Mouse (Mus musculus) forebrain, embryonic 13.5 days (tissue): ENCODE results near the gene Traf2. TPM values are rescaled to one million over a fixed set of nuclear protein-coding genes. Genes with fewer than 3 reads are reported as not detected.

Experiments used
- ATAC-seq: fragments of 200-750 bp; cut with Nextera tagmentation; 2 replicates; pipeline ENCODE4 v1.8.0; 2017
- H3K27ac ChIP-seq: fragments of 300-500 bp; sonication (generic); 2 replicates; pipeline ENCODE4 v1.5.1; 2015; ENCODE audit warnings: inconsistent platforms, mild to moderate bottlenecking, moderate library complexity
- H3K27me3 ChIP-seq: fragments of 300-500 bp; sonication (generic); 2 replicates; pipeline ENCODE4 v1.6.1; 2015; ENCODE audit warnings: mild to moderate bottlenecking, inconsistent platforms
- H3K36me3 ChIP-seq: fragments of 300-500 bp; sonication (generic); 2 replicates; pipeline ENCODE4 v1.6.1; 2015; ENCODE audit warnings: mild to moderate bottlenecking, inconsistent platforms; ENCODE audit not compliant: poor library complexity, severe bottlenecking
- H3K4me1 ChIP-seq: fragments of 300-500 bp; sonication (generic); 2 replicates; pipeline ENCODE4 v1.6.1; 2015; ENCODE audit warnings: inconsistent platforms
- H3K4me2 ChIP-seq: fragments of 300-500 bp; sonication (generic); 2 replicates; pipeline ENCODE4 v1.6.1; 2015; ENCODE audit warnings: inconsistent platforms, mild to moderate bottlenecking, moderate library complexity
- H3K4me3 ChIP-seq: fragments of 300-500 bp; sonication (generic); 2 replicates; pipeline ENCODE4 v1.5.1; 2015; ENCODE audit warnings: mild to moderate bottlenecking, inconsistent platforms
- H3K9ac ChIP-seq: fragments of 300-500 bp; sonication (generic); 2 replicates; pipeline ENCODE4 v1.6.1; 2015; ENCODE audit warnings: mild to moderate bottlenecking, inconsistent platforms
- H3K9me3 ChIP-seq: fragments of 300-500 bp; sonication (generic); replicated peaks from 2 replicates; pipeline ENCODE4 v1.6.1; 2016; ENCODE audit warnings: inconsistent platforms
- WGBS: fragments of 180-500 bp; shearing (Covaris S2); methylation state at CpG from one replicate; pipeline ENCODE4 v1.1.7; 2015; 5-methylcytosine and 5-hydroxymethylcytosine counted together
- polyA plus RNA-seq: library from polyadenylated mRNA; unstranded; fragments of >200 nt; fragmentation: Nextera tagmentation; extraction: Ambion mirVana; gene quantifications from 2 replicates; pipeline ENCODE4 v1.2.1, GENCODE M21; 2015

Traf2 gene
- polyA plus RNA-seq, 1 experiment from 2014 or later: 30.9 TPM

DNA sequence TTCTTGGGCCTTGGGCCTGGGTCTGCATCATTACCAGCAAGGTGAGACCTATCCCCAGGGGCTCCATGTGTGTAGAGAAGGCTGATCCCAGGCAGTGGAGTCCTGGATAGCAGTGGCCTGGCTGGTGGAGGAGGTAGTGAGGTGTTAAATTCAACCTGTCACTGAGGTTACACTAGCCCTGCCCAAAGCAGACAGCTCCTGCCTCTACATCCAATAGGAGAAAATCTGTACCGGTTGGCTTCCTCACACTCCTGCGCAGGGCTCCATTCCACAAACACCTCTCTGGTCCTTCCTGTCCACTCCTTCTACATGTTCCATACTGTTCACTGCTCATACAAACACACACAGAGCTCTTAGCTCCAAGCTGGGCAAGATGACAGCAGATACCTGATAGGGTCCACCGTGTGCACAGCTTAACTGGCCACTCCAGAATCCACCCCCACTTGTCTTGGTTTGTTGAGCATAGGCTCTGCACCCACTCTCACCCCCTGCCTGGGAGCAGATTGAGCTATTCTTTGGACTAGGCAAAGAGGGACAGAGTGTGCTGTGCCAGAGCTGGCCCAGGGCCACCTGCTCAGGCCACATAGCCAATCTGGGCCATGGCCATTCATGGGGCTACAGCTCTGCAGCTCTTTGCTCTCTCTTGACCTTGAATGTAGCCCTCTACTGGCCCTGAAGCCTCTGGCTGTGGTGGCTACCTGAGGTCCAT is 68.6 kb downstream of the Traf2 start:
- no peak overlapping the region for H3K4me3 ChIP-seq
- no peak overlapping the region for H3K27ac ChIP-seq
- no peaks in the 10 kb centered on the region for H3K4me1 ChIP-seq
- 95% methylated on average over 3 of the region's 3 CpGs for WGBS
- ATAC-seq: no peak
- H3K4me2 ChIP-seq: no peak overlapping the region
- H3K9me3 ChIP-seq: no peaks in the 10 kb centered on the region
- 0 out of 2 replicates have a peak, but pooled peaks cover 5% of the 10 kb centered on the region for H3K27me3 ChIP-seq
- H3K9ac ChIP-seq: no peak overlapping the region
- H3K36me3 ChIP-seq: no peaks in the 10 kb centered on the region

DNA sequence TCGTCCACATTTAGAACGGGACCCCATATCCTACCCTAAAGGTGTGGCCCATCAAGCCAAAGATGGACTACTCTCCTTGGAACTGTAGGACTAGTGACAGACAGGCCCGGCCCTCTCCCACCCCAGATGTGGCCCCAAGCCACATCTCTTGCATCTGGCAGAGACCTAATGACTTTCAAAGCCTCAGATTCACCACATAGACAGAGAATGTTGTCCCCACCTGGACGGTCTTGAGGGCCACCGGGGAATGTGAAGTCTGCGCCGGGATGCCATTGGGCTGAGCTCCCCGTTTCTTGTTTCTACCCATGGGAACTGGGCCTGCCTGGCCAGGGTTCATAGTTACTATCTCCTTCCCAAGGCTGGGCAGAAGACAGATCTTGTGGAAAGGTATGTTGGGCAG is 69.2 kb downstream of the Traf2 start:
- H3K4me1 ChIP-seq: no peaks in the 10 kb centered on the region
- no peak overlapping the region for H3K9ac ChIP-seq
- H3K4me3 ChIP-seq: no peak overlapping the region
- H3K9me3 ChIP-seq: no peaks in the 10 kb centered on the region
- WGBS: 90% methylated on average over 8 of the region's 8 CpGs
- no peak overlapping the region for H3K27ac ChIP-seq
- no peaks in the 10 kb centered on the region for H3K36me3 ChIP-seq
- ATAC-seq: no peak
- H3K27me3 ChIP-seq: 0 out of 2 replicates have a peak, but pooled peaks cover 5% of the 10 kb centered on the region
- H3K4me2 ChIP-seq: no peak overlapping the region

DNA sequence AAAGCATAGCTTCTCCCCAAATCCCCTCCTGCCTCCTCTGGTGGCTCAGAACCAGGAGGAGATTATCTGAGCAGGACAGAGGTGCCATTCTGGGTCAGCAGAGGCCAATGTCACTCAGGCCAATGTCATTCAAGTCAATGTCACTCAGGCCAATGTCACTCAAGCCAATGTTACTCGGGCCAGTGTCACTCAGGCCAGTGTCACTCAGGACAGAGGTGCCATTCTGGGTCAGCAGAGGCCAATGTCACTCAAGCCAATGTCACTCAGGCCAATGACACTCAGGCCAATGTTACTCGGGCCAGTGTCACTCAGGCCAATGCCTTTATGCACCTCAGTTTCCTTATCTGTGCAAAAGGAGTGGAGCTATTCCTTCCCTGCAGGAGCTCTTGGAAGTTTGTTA is 74.2 kb downstream of the Traf2 start:
- H3K9ac ChIP-seq: no peak overlapping the region
- H3K4me2 ChIP-seq: no peak overlapping the region
- no peaks in the 10 kb centered on the region for H3K9me3 ChIP-seq
- H3K36me3 ChIP-seq: no peaks in the 10 kb centered on the region
- 74% methylated on average over 2 of the region's 2 CpGs for WGBS
- no peak overlapping the region for H3K27ac ChIP-seq
- no peak overlapping the region for H3K4me3 ChIP-seq
- H3K4me1 ChIP-seq: peaks cover 17% of the 10 kb centered on the region
- ATAC-seq: no peak
- 0 out of 2 replicates have a peak, but pooled peaks cover 5% of the 10 kb centered on the region for H3K27me3 ChIP-seq

DNA sequence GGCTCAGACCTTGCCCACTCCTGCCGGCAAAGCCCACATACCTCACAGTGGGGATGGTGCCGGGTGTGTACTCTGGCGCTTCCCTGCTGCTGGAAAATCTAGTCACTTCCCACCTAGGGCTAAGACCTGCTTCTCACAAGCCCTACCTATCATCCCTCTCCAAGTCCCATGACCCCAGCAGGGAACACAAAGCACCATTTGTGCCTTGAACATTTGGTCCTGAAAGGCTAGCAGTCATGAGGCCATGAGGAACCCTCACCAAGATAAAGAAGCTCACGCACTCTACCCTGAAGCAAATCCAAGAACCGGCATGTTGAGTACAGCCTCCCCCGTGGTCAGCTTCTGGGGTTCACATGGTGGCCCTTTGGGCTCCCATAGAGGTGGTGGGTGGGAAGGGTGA is 76.8 kb downstream of the Traf2 start, which contains the start of gene Ptgds:
Gene Ptgds, minus strand, starts transcription at position 78 of the 400 bp plus-strand sequence.
- H3K27ac ChIP-seq: peak within 1 kb of the TSS; percentile 73
- H3K4me1 ChIP-seq: peaks cover 23% of the 10 kb centered on the region
- H3K36me3 ChIP-seq: no peaks in the 10 kb centered on the region
- H3K9ac ChIP-seq: peak within 1 kb of the TSS; percentile 34; the same call in 1 of the 2 replicates
- WGBS: 72% methylated on average over 6 of the region's 6 CpGs
- H3K27me3 ChIP-seq: no peaks in the 10 kb centered on the region
- H3K9me3 ChIP-seq: no peaks in the 10 kb centered on the region
- 0 out of 2 replicates have a peak within 1 kb of the TSS, but pooled peaks have one; percentile 10 for H3K4me2 ChIP-seq
- no peak within 1 kb of the TSS for H3K4me3 ChIP-seq
- ATAC-seq: no peak

DNA sequence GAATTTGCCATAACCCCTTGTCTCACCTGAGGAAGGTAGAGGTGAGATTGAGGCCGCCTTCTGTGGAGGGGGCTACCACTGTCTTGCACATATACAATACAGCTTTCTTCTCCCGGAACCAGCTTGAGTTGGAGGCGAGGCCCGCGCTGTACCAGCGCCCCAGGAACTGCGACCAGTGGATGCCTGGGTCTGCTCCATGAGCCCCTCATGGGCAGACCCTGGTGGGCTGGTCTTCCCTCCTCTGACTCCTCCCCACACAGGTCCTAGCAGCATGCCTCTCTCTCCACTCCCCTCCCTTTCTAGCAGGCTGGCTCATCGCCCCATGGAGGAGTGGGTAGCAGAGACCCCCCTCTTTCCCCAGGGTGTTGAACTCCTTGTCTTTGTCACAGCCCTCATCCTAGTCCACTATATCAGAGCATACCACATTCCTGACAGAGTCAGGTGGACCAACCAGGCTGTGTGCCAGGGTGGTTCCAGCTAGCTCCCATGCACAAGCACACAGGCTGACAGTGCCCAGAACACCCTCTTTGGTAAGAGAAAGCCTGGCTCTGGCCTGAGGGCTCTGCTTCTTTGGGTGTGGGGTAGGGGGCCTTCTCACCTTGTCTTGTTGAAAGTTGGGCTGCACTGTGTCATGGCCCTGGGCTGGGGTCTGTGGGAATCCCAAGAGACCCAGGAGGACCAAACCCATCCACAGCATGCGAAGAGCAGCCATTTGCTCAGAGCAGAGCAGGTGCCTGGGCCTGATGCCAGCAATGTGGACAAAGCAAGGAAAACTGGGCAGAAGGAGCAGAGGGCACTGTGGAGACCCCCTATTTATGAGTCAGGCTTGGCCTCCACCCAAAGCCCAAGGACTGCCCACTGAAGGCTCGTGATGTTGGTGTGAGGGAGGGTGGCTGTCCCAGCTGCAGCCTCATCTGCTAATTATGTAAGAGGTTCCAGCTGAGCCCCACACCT is 77.5 kb downstream of the Traf2 start:
- H3K4me3 ChIP-seq: no peak overlapping the region
- H3K4me2 ChIP-seq: 0 out of 2 replicates have a peak overlapping the region, but pooled peaks have one; percentile 10
- H3K4me1 ChIP-seq: peaks cover 23% of the 10 kb centered on the region
- ATAC-seq: peak; percentile 67
- WGBS: 72% methylated on average over 10 of the region's 10 CpGs
- H3K36me3 ChIP-seq: no peaks in the 10 kb centered on the region
- H3K9ac ChIP-seq: peak overlapping the region; percentile 34; the same call in 1 of the 2 replicates
- H3K27ac ChIP-seq: peak overlapping the region; percentile 73
- H3K9me3 ChIP-seq: no peaks in the 10 kb centered on the region
- H3K27me3 ChIP-seq: no peaks in the 10 kb centered on the region

Other genes starting within 250 kb of the Traf2 start
- gene Grin1, start 227.8 kb downstream of the Traf2 start, polyA plus RNA-seq: 5.6 and 7.9 TPM in 2 replicates
- 59.2 and 63.2 TPM in 2 replicates for gene Man1b1, start 214.6 kb downstream of the Traf2 start, polyA plus RNA-seq
- gene Dpp7, start 190.6 kb downstream of the Traf2 start, polyA plus RNA-seq: 22.8 and 23.3 TPM in 2 replicates
- 2.2 and 3.5 TPM in 2 replicates for gene Uap1l1, start 181.3 kb downstream of the Traf2 start, polyA plus RNA-seq
- 49.4 and 62.3 TPM in 2 replicates for gene Sapcd2, start 174.6 kb downstream of the Traf2 start, polyA plus RNA-seq
- 0.68 and 0.98 TPM in 2 replicates for gene Entpd2, start 151.1 kb downstream of the Traf2 start, polyA plus RNA-seq
- gene Npdc1, start 147.6 kb downstream of the Traf2 start, polyA plus RNA-seq: 287 and 315 TPM in 2 replicates
- 0.08 TPM in 1 of 2 replicates, not detected in the other for gene Fut7, start 123.7 kb downstream of the Traf2 start, polyA plus RNA-seq
- gene Abca2, start 118.2 kb downstream of the Traf2 start, polyA plus RNA-seq: 5.7 and 8.2 TPM in 2 replicates
- gene Clic3, start 90.1 kb downstream of the Traf2 start, polyA plus RNA-seq: 2.4 and 3.2 TPM in 2 replicates
- gene Paxx, start 85.8 kb downstream of the Traf2 start, polyA plus RNA-seq: 62.0 and 65.9 TPM in 2 replicates
- gene Ptgds, start 76.9 kb downstream of the Traf2 start, polyA plus RNA-seq: 7.6 and 9.7 TPM in 2 replicates
- gene Lcn12, start 53.0 kb downstream of the Traf2 start, polyA plus RNA-seq: not detected in 2 replicates
- 97.9 and 103 TPM in 2 replicates for gene Fbxw5, start 46.2 kb downstream of the Traf2 start, polyA plus RNA-seq
- gene C8g, start 45.2 kb downstream of the Traf2 start, polyA plus RNA-seq: 4.2 and 5.2 TPM in 2 replicates
- gene Edf1, start 10.9 kb upstream of the Traf2 start, polyA plus RNA-seq: 383 and 401 TPM in 2 replicates
- 3.1 and 4.2 TPM in 2 replicates for gene Mamdc4, start 27.9 kb upstream of the Traf2 start, polyA plus RNA-seq
- 179 and 189 TPM in 2 replicates for gene Phpt1, start 28.3 kb upstream of the Traf2 start, polyA plus RNA-seq
- gene Ajm1, start 34.8 kb upstream of the Traf2 start, polyA plus RNA-seq: 2.2 and 3.4 TPM in 2 replicates
- 71.7 and 72.5 TPM in 2 replicates for gene Rabl6, start 61.6 kb upstream of the Traf2 start, polyA plus RNA-seq
- gene Ccdc183, start 70.7 kb upstream of the Traf2 start, polyA plus RNA-seq: 0.11 and 0.32 TPM in 2 replicates
- 14.3 and 16.2 TPM in 2 replicates for gene Tmem141, start 75.1 kb upstream of the Traf2 start, polyA plus RNA-seq
- 0.92 and 1.2 TPM in 2 replicates for gene Fcna, start 81.1 kb upstream of the Traf2 start, polyA plus RNA-seq
- gene Lcn8, start 106.2 kb upstream of the Traf2 start, polyA plus RNA-seq: not detected in 2 replicates
- gene Lcn5, start 111.0 kb upstream of the Traf2 start, polyA plus RNA-seq: not detected in 2 replicates
- not detected in 2 replicates for gene Lcn6, start 129.8 kb upstream of the Traf2 start, polyA plus RNA-seq
- gene Lcn10, start 135.8 kb upstream of the Traf2 start, polyA plus RNA-seq: not detected in 2 replicates
- gene Obp2a, start 153.1 kb upstream of the Traf2 start, polyA plus RNA-seq: not detected in 2 replicates
- gene Bmyc, start 159.8 kb upstream of the Traf2 start, polyA plus RNA-seq: 83.3 and 86.8 TPM in 2 replicates
- gene Obp2b, start 190.1 kb upstream of the Traf2 start, polyA plus RNA-seq: not detected in 2 replicates
- gene Lcn3, start 218.6 kb upstream of the Traf2 start, polyA plus RNA-seq: not detected in 2 replicates
- not detected in 2 replicates for gene Lcn11, start 230.1 kb upstream of the Traf2 start, polyA plus RNA-seq
- not detected in 2 replicates for gene Gm13539, start 235.3 kb upstream of the Traf2 start, polyA plus RNA-seq